Mouse (Mus musculus) liver, adult (tissue): Measurements from ENCODE around the gene Ggct.

Experiments
- GATA4 ChIP-seq: IDR thresholded peaks from 2 replicates; pipeline ENCODE4 v1.6.1; 2014; ENCODE audit warnings: mild to moderate bottlenecking, low read length; ENCODE audit not compliant: insufficient replicate concordance

Gene Ggct

DNA sequence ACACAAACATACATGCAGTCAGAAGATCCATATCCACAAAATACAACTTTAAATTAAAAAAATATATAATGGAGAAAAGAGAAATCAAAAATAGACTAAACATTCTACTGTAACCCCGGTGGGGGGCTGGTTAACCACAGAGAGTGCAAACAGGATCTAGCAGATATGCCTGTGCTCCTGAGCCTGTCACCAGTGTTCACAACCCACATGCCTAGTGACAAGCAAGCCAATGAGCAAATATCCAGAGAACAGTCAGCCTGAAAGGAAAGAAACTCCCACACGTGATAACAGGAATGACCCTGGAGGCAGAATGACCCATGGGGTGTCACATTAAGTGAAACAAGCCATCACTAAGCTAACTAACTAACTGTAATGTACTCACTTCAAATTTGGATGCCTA is 56.3 kb downstream of the Ggct start:
- no peak for TF ChIP-seq GATA4

DNA sequence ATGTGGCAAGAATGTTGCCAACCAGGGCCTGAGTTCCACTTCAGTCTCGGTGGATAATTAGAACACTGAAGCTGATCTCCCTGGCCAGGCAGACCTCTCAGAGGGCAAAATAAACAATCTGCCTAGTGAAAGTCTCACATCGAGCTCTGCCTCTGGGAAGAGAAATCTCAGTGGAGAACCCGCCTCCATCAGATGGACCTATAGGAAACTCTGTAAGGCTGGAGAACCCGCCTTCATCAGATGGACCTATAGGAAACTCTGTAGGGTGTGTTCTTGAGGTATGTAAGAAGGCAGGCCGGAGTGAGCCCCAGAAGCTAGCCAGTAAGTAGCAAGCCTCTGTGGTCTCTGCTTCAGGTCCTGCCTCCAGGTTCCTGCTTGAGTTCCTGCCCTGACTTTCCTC is 57.8 kb downstream of the Ggct start:
- TF ChIP-seq GATA4, result no peak

DNA sequence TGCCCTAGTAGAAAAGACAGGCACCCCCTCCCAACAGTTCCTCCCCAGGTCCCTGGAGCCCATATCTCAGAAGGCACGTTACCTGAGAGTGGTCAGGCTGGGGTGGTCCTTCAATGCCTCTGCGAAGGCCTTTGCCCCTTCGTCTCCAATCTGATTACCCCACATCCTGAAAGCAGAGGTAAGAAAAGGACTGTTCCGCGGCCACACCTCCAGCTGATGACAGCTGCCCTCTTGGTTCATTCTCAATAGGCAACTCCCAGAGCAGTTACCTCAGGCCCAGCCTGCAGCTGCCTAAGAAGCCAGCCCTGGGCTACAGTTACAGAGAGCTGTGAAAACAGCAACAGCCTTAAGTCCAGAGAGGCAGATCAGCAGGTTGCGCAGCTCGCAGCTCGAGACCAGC is 58.4 kb downstream of the Ggct start:
- no peak for TF ChIP-seq GATA4

DNA sequence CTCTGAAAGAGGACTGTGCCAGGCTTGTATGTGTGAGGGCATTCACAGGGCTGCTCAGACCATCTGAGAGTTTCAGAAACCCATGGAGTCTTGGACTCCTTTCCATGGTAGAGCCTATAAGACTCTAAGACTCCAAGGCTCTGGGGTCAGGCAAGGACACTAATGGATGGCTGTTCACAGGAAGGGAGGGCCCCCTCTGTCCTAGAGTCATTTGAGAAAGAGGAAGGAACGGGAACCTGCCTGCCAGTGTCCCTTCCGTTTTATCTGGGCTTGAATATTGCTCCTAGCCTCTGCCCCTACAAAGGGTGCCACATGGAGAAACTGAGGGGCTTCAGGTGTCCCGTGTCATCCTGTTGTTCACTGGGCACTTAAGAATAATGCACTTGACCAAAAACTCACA is 58.9 kb downstream of the Ggct start:
- no peak for TF ChIP-seq GATA4

DNA sequence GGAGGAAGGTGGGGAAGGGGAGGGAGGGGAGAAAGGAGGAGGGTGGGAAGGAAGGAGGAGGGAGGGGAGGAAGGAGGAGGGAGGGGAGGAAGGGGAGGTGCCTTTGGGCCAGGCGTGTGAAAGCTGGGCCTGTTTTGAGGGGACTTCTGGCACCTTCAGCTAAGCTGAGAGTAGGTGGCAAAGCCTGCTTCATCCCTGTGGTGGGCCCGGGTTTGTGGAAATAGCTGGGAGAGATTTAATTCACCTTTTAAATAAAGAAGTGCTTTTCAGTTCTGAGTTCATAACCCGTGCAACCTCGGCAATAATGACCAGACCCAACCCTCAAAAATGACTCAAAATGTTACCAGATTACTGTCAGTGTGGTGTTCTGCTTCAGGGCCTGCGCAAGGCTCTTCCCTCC is 59.5 kb downstream of the Ggct start:
- no peak for TF ChIP-seq GATA4
